Mouse (Mus musculus) layer of hippocampus, adult 18-20 months (tissue): ENCODE measurements at regions not wholly inside any gene's neighbourhood (a gene's known extent, or its start where the extent isn't known, plus 50 kb on each side); places are given as distances from the start of the nearest gene placed in this dataset.

ENCODE experiments used
- DNase-seq, 2 experiments: peaks; one replicate each; pipeline ENCODE4 v3.0.0; 2022; ENCODE audit warnings: low spot score in 2 of 2

- DNase-seq, result peak; percentile 17 to 46
Observed at GRCm38 (mm10) chr15:64590092-64590881, 227.2 kb upstream of the Gm21798 start.

- no peak for DNase-seq
Observed at GRCm38 (mm10) chr15:64613503-64613902, 204.0 kb upstream of the Gm21798 start.

- no peak for DNase-seq
Observed at GRCm38 (mm10) chr15:64618471-64618870, 199.0 kb upstream of the Gm21798 start.

GRCm38 (mm10) chr15:64621876-64622275 is 195.6 kb upstream of the Gm21798 start:
- no peak for DNase-seq

- peak in 1 of 2 experiments; percentile 9 for DNase-seq
Observed at GRCm38 (mm10) chr15:64622591-64622990, 194.9 kb upstream of the Gm21798 start.

GRCm38 (mm10) chr15:64626359-64626758 is 191.1 kb upstream of the Gm21798 start:
- DNase-seq, result no peak

GRCm38 (mm10) chr15:64627258-64627657 is 190.2 kb upstream of the Gm21798 start:
- DNase-seq, result peak; percentile 63 to 90
